Comparison of ENCODE assay signal across 8 mouse cellular contexts in the genomic region with DNA sequence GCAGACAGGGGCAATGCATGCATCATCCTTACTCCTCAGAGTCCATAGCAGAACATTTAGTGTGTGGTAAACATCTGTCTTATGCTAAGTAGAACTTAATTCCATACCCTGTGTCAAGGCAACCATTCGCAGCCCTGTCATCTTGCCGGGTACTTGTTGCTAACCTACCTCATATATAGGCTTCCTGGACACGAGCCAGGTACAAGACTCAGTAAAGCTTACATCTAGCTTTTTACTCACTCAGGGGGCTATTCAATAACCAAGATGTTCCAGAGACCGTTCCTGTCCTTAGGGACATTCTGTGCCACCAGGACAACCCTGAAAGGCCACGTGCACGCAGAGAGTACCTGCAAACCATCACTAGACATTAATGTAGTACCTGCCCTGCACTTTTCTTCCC.
"Had no signal": no experiment of that assay in that cellular context is flagged by ENCODE, and none has a peak within 500 bp of the region (broad histone marks: within the 10 kb centered on the region; RNA-seq: fewer than 3 reads in every experiment).

No protein-coding gene starts in this region.

- DNase-seq: lung, adult 18-20 months; retina, postnatal 1 day; right cerebral cortex, postnatal 25 days; right cerebral cortex, postnatal 4 days; spleen, adult 18-20 months; thymus, adult 18-20 months; thymus, postnatal 14 days; thymus, postnatal 36 days had no signal
